Mouse (Mus musculus) hindbrain, postnatal 0 days (tissue): ENCODE data around the gene Tbx3. TPM values are rescaled to one million over a fixed set of nuclear protein-coding genes. Genes with fewer than 3 reads are reported as not detected.

Experiments
- ATAC-seq: fragments of 200-750 bp; cut with Nextera tagmentation; 2 replicates; pipeline ENCODE4 v1.8.0; 2017; ENCODE audit warnings: mild to moderate bottlenecking, moderate TSS enrichment, moderate library complexity
- DNase-seq: peaks from one replicate; pipeline ENCODE4 v3.0.0-alpha.2; 2015; ENCODE audit warnings: low spot score
- H3K27ac ChIP-seq: fragments of 300-500 bp; sonication (generic); 2 replicates; pipeline ENCODE4 v1.5.1; 2014; ENCODE audit warnings: mild to moderate bottlenecking
- H3K27me3 ChIP-seq: fragments of 300-500 bp; sonication (generic); 2 replicates; pipeline ENCODE4 v1.6.1; 2014; ENCODE audit warnings: low read length, mixed read lengths; ENCODE audit not compliant: insufficient read depth
- H3K36me3 ChIP-seq: fragments of 300-500 bp; sonication (generic); 2 replicates; pipeline ENCODE4 v1.6.1; 2014; ENCODE audit warnings: low read length, mixed read lengths; ENCODE audit not compliant: insufficient read depth
- H3K4me1 ChIP-seq: fragments of 300-500 bp; sonication (generic); 2 replicates; pipeline ENCODE4 v1.6.1; 2014; ENCODE audit warnings: antibody characterized with exemption, low read length, mixed read lengths; ENCODE audit not compliant: insufficient read depth
- H3K4me2 ChIP-seq: fragments of 300-500 bp; sonication (generic); 2 replicates; pipeline ENCODE4 v1.6.1; 2014; ENCODE audit warnings: low read depth, mild to moderate bottlenecking, low read length, moderate library complexity, mixed read lengths
- H3K4me3 ChIP-seq: fragments of 300-500 bp; sonication (generic); 2 replicates; pipeline ENCODE4 v1.5.1; 2014; ENCODE audit warnings: low read length
- H3K9ac ChIP-seq: fragments of 300-500 bp; sonication (generic); replicated peaks from 2 replicates; pipeline ENCODE4 v1.6.1; 2014; ENCODE audit warnings: mild to moderate bottlenecking, low read length, moderate library complexity, mixed read lengths
- H3K9me3 ChIP-seq: fragments of 300-500 bp; sonication (generic); 2 replicates; pipeline ENCODE4 v1.6.1; 2016; ENCODE audit warnings: low read length, mixed read lengths
- CTCF ChIP-seq: IDR thresholded peaks from 2 replicates; pipeline ENCODE4 v1.5.1; 2016; ENCODE audit warnings: antibody characterized with exemption, control low read depth, low read depth
- WGBS: fragments of 180-500 bp; shearing (Covaris S2); extraction: QIAGEN DNeasy Blood & Tissue Kit; methylation state at CpG from one replicate; pipeline ENCODE4 v1.1.7; 2014; 5-methylcytosine and 5-hydroxymethylcytosine counted together
- polyA plus RNA-seq: library from polyadenylated mRNA; unstranded; fragments of >200 nt; fragmentation: Nextera tagmentation; extraction: Ambion mirVana; gene quantifications from 2 replicates; pipeline ENCODE4 v1.2.1, GENCODE M21; 2015
- total RNA-seq: library from RNA; depleted of rRNA; stranded (reverse); fragments of >200 nt; gene quantifications from 2 replicates; pipeline ENCODE4 v1.2.3, GENCODE M21; 2014

Tbx3 gene
- total and polyA plus RNA-seq, 2 experiments from 2014 or later: 1.3 to 2.9 TPM

GRCm38 (mm10) chr5:119660526-119661410, 9.7 kb upstream of the Tbx3 start:
- Histone ChIP-seq H3K27ac (no peak overlapping the region), H3K4me2 (no peak overlapping the region), H3K27me3 (peaks cover 90% of the 10 kb centered on the region), H3K9me3 (no peaks in the 10 kb centered on the region), H3K4me1 (no peaks in the 10 kb centered on the region), H3K4me3 (no peak overlapping the region), H3K36me3 (no peaks in the 10 kb centered on the region), H3K9ac (no peak overlapping the region)
- no peak for ATAC-seq
- no peak for DNase-seq
- WGBS: 3% methylated on average over 25 of the region's 25 CpGs
- TF ChIP-seq CTCF: peak; percentile 14; the same call in 1 of the 2 replicates

- WGBS: 2% methylated on average over 11 of the region's 11 CpGs
Measured at GRCm38 (mm10) chr5:119661474-119661873, 9.0 kb upstream of the Tbx3 start.

GRCm38 (mm10) chr5:119662326-119662725, 8.1 kb upstream of the Tbx3 start:
- Histone ChIP-seq H3K4me2 (no peak overlapping the region), H3K9ac (no peak overlapping the region), H3K27ac (no peak overlapping the region), H3K4me3 (no peak overlapping the region), H3K36me3 (no peaks in the 10 kb centered on the region), H3K27me3 (peaks cover 97% of the 10 kb centered on the region), H3K4me1 (no peaks in the 10 kb centered on the region), H3K9me3 (no peaks in the 10 kb centered on the region)
- ATAC-seq (no peak), DNase-seq (no peak)
- WGBS: 2% methylated on average over 13 of the region's 13 CpGs
- no peak for TF ChIP-seq CTCF

More at GRCm38 (mm10) chr5:119661474-119661873, 9.0 kb upstream of the Tbx3 start:
- Histone ChIP-seq H3K4me1 (no peaks in the 10 kb centered on the region), H3K9me3 (no peaks in the 10 kb centered on the region), H3K9ac (no peak overlapping the region), H3K4me2 (no peak overlapping the region), H3K36me3 (no peaks in the 10 kb centered on the region), H3K27me3 (peaks cover 91% of the 10 kb centered on the region), H3K27ac (no peak overlapping the region), H3K4me3 (no peak overlapping the region)
- no peak for TF ChIP-seq CTCF
- ATAC-seq (no peak), DNase-seq (no peak)

GRCm38 (mm10) chr5:119662731-119663130, 7.7 kb upstream of the Tbx3 start:
- no peaks in the 10 kb centered on the region for H3K4me1 ChIP-seq
- DNase-seq (no peak), ATAC-seq (no peak)
- no peak overlapping the region for H3K4me2 ChIP-seq
- no peak overlapping the region for H3K9ac ChIP-seq
- no peaks in the 10 kb centered on the region for H3K9me3 ChIP-seq
- TF ChIP-seq CTCF: no peak
- H3K36me3 ChIP-seq: no peaks in the 10 kb centered on the region
- WGBS: 2% methylated on average over 12 of the region's 12 CpGs
- H3K27ac ChIP-seq: no peak overlapping the region
- H3K27me3 ChIP-seq: peaks cover 97% of the 10 kb centered on the region
- no peak overlapping the region for H3K4me3 ChIP-seq

GRCm38 (mm10) chr5:119663241-119663640, 7.2 kb upstream of the Tbx3 start:
- Histone ChIP-seq H3K27me3 (peaks cover 97% of the 10 kb centered on the region), H3K4me3 (no peak overlapping the region), H3K9me3 (no peaks in the 10 kb centered on the region), H3K36me3 (no peaks in the 10 kb centered on the region), H3K4me2 (no peak overlapping the region), H3K4me1 (no peaks in the 10 kb centered on the region), H3K27ac (no peak overlapping the region), H3K9ac (no peak overlapping the region)
- DNase-seq (no peak), ATAC-seq (no peak)
- WGBS: under 1% methylated on average over 15 of the region's 15 CpGs
- TF ChIP-seq CTCF: no peak

GRCm38 (mm10) chr5:119663747-119664146, 6.7 kb upstream of the Tbx3 start:
- H3K9me3 ChIP-seq: no peaks in the 10 kb centered on the region
- no peak overlapping the region for H3K4me2 ChIP-seq
- no peak for DNase-seq
- no peaks in the 10 kb centered on the region for H3K4me1 ChIP-seq
- under 1% methylated on average over 5 of the region's 5 CpGs for WGBS
- TF ChIP-seq CTCF: no peak
- no peak for ATAC-seq
- peaks cover 97% of the 10 kb centered on the region for H3K27me3 ChIP-seq
- H3K27ac ChIP-seq: no peak overlapping the region
- no peak overlapping the region for H3K4me3 ChIP-seq
- no peak overlapping the region for H3K9ac ChIP-seq
- H3K36me3 ChIP-seq: no peaks in the 10 kb centered on the region

- ATAC-seq (no peak), DNase-seq (no peak)
- Histone ChIP-seq H3K36me3 (no peaks in the 10 kb centered on the region), H3K27ac (no peak overlapping the region), H3K4me2 (no peak overlapping the region), H3K4me3 (no peak overlapping the region), H3K27me3 (peaks cover 98% of the 10 kb centered on the region), H3K9ac (no peak overlapping the region), H3K4me1 (no peaks in the 10 kb centered on the region), H3K9me3 (no peaks in the 10 kb centered on the region)
- WGBS: 10% methylated on average over 6 of the region's 6 CpGs
- TF ChIP-seq CTCF: no peak
Measured at GRCm38 (mm10) chr5:119665739-119666138, 4.7 kb upstream of the Tbx3 start.
